Mouse (Mus musculus) spleen, postnatal 4 days (tissue): Measurements from ENCODE around the gene Ctsw.

ENCODE experiments used
- DNase-seq, 2 experiments: peaks; one replicate each; pipeline ENCODE4 v3.0.0; 2022; ENCODE audit warnings: low spot score in 2 of 2

Gene Ctsw

GRCm38 (mm10) chr19:5487768-5488550, 19.7 kb upstream of the Ctsw start, which contains the start of gene Mus81:
Gene Mus81 (minus strand): TSS chr19:5488402.
- DNase-seq: peak; percentile 96 to 99

GRCm38 (mm10) chr19:5486771-5487170, 18.5 kb upstream of the Ctsw start:
- no peak for DNase-seq

- DNase-seq: no peak
Observed at GRCm38 (mm10) chr19:5486286-5486685, 18.0 kb upstream of the Ctsw start.

GRCm38 (mm10) chr19:5485821-5486220, 17.5 kb upstream of the Ctsw start:
- no peak for DNase-seq

- DNase-seq: no peak
Observed at GRCm38 (mm10) chr19:5485371-5485770, 17.1 kb upstream of the Ctsw start.

GRCm38 (mm10) chr19:5484496-5484895, 16.2 kb upstream of the Ctsw start:
- no peak for DNase-seq

GRCm38 (mm10) chr19:5483386-5484359, 15.4 kb upstream of the Ctsw start:
- DNase-seq: no peak

- no peak for DNase-seq
Observed at GRCm38 (mm10) chr19:5481398-5481797, 13.1 kb upstream of the Ctsw start.

- DNase-seq: no peak
Observed at GRCm38 (mm10) chr19:5480016-5480415, 11.7 kb upstream of the Ctsw start.

GRCm38 (mm10) chr19:5477668-5478300, 9.5 kb upstream of the Ctsw start:
- no peak for DNase-seq

- DNase-seq: no peak
Observed at GRCm38 (mm10) chr19:5477004-5477667, 8.8 kb upstream of the Ctsw start.

GRCm38 (mm10) chr19:5475069-5475714, 6.9 kb upstream of the Ctsw start:
- DNase-seq: no peak

GRCm38 (mm10) chr19:5474281-5475068, 6.2 kb upstream of the Ctsw start:
- DNase-seq: no peak

- peak in 1 of 2 experiments; percentile 44 for DNase-seq
Observed at GRCm38 (mm10) chr19:5473720-5474119, 5.4 kb upstream of the Ctsw start, which contains the start of gene Efemp2. Gene Efemp2 (plus strand): TSS chr19:5473954.

GRCm38 (mm10) chr19:5472857-5473256, 4.5 kb upstream of the Ctsw start:
- no peak for DNase-seq

GRCm38 (mm10) chr19:5471846-5472245, 3.5 kb upstream of the Ctsw start:
- DNase-seq: no peak

- DNase-seq: no peak
Observed at GRCm38 (mm10) chr19:5466916-5467500, 1.3 kb downstream of the Ctsw start.

GRCm38 (mm10) chr19:5465037-5465436, 3.3 kb downstream of the Ctsw start:
- DNase-seq: no peak

- peak in 1 of 2 experiments; percentile 83 for DNase-seq
Observed at GRCm38 (mm10) chr19:5463791-5464562, 4.3 kb downstream of the Ctsw start.
